Mouse (Mus musculus): ENCODE results near the gene Dolpp1.
A peak's percentile ranks its signal among the peaks of the same experiment; 100 is the strongest.

Dolpp1 gene

GRCm38 (mm10) chr2:30440701-30441517 is 48.9 kb downstream of the Dolpp1 start:
- peak; percentile 59 to 62 for DNase-seq (ENCODE audit: low spot score in 2 of 2)

GRCm38 (mm10) chr2:30441518-30442497 is 49.8 kb downstream of the Dolpp1 start:
- peak; percentile 69 to 83 for DNase-seq (ENCODE audit: low spot score in 2 of 2)

- DNase-seq (ENCODE audit: low spot score in 2 of 2): no peak
Observed at GRCm38 (mm10) chr2:30442498-30442890, 50.4 kb downstream of the Dolpp1 start.

DNA sequence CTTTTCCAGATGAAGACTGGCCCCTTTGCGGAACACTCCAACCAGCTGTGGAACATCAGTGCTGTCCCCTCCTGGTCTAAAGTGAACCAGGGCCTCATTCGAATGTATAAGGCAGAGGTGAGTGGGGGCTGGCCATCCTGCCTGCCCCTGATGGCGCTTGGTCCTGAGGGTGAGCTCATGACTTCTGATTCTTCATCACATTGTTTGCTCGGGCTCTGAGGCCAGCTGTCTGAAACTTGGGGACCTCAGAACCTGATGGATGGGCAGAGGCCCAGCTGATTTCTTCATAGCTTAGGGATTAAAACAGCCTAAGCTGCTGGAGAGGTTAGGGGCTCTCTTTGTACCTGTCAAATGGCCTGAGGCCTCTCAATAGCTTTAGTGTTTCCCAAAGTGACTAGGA is 51.2 kb downstream of the Dolpp1 start:
- DNase-seq (ENCODE audit: low spot score in 2 of 2): no peak

- DNase-seq (ENCODE audit: low spot score in 2 of 2): no peak
Observed at GRCm38 (mm10) chr2:30444006-30444405, 52.0 kb downstream of the Dolpp1 start.

- no peak for DNase-seq (ENCODE audit: low spot score in 2 of 2)
Observed at GRCm38 (mm10) chr2:30444450-30444849, 52.4 kb downstream of the Dolpp1 start.

GRCm38 (mm10) chr2:30445312-30445711 is 53.3 kb downstream of the Dolpp1 start:
- peak; percentile 58 to 66 for DNase-seq (ENCODE audit: low spot score in 2 of 2)

DNA sequence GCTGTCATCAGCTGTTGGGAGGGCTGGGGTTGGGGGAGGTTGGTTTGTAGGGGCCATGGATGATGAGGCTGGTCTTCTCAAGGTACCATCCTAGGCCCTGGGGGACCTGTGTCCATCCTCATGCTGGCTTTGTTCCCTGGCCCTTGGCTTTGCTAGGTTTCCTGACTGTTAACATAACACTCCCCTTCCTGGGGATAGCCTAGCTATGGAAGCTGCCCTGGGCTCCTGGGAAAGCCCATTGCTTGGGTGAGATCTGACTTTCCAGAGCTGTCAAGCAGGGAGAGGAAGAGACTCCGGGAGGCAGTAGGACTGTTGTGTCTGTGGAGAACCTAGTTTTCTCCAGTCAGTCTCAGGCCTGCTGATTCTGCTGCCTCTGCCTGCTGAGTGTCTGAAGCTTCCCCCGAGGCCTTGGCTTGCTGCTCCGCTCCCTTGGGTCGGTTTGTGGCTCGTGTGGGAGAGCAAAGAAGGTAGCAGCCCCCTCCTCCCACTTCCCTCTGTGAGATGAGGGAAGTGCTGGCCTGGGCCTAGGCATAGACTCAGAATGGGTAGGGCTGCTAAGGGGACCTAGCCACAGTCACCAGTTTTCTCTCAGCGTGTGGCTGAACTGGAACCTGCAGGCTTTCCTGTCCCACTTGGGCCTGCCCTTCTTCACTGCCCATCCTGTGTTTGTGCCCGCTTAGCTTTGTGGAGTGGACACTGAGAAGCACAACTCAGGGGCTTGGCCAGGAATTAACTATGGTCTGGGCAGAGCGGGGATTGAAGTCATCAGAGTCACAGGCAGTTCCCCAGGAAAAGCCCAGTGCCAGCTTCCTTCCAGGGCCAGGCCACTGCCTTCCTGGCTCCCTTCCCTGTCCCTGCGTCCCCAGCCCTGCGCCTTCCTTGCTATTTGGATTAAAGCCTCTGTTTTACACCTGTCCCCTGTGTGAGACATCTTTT is 55.1 kb downstream of the Dolpp1 start:
- no peak for DNase-seq (ENCODE audit: low spot score in 2 of 2)

DNA sequence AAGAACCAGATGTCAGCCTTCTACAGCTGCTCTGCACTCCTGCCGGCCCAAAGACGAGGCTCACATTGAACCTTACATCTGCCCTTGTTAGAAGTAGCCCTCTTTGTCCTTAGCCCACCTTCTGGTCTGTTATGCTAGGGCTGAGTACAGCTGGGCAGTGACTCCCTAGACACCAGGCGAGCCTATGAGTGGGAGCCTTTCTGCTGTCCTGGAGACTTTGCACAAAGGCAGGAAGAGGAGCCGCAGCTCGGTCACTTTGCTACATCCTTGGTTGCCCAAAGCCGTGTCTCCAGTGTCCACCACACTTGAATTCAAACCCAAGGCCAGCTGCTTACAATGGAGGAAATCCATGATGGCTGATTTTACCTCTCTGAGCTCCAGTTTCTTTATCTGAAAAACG is 56.3 kb downstream of the Dolpp1 start:
- DNase-seq (ENCODE audit: low spot score in 2 of 2): no peak
